Mouse (Mus musculus) left cerebral cortex, adult 6 months (tissue): Measurements from ENCODE around the gene Usp5. TPM values are rescaled to one million over a fixed set of nuclear protein-coding genes. Genes with fewer than 3 reads are reported as not detected.

Experiments
- long read RNA-seq, 2 experiments: library from polyadenylated mRNA; unstranded; transcript quantifications; one replicate each; pipeline ENCODE4 v2.0.0; 2019 to 2020
- polyA plus RNA-seq: library from polyadenylated mRNA; unstranded; fragments of <200 nt; fragmentation: Nextera tagmentation; gene quantifications from 2 replicates; pipeline ENCODE4 v1.2.3, GENCODE M21; 2021

The Usp5 gene
- polyA plus RNA-seq: 82.3 and 115 TPM in 2 replicates
- long read RNA-seq, experiment 1, transcript Usp5-202 (20 exons, 3,076 nt): minor isoform, 150 of 954 reads
- long read RNA-seq, experiment 1, transcript Usp5-201 (20 exons, 3,213 nt): major isoform, 617 of 954 reads
- long read RNA-seq, experiment 1, partial matches to known transcripts: 92 of 954 reads
- long read RNA-seq, experiment 1, other reads (novel, unspliced or antisense): 95 of 954 reads
- long read RNA-seq, experiment 2, transcript Usp5-202 (20 exons, 3,076 nt): minor isoform, 26 of 172 reads
- long read RNA-seq, experiment 2, transcript Usp5-201 (20 exons, 3,213 nt): major isoform, 58 of 172 reads
- long read RNA-seq, experiment 2, partial matches to known transcripts: 58 of 172 reads
- long read RNA-seq, experiment 2, other reads (novel, unspliced or antisense): 30 of 172 reads

GRCm38 (mm10) chr6:124828868-124829798 is at the start of gene Usp5, which contains the start of gene Cdca3:
TSS of gene Usp5 (minus strand) at chr6:124829484.
TSS of gene Cdca3 (plus strand) at chr6:124829547.

DNA sequence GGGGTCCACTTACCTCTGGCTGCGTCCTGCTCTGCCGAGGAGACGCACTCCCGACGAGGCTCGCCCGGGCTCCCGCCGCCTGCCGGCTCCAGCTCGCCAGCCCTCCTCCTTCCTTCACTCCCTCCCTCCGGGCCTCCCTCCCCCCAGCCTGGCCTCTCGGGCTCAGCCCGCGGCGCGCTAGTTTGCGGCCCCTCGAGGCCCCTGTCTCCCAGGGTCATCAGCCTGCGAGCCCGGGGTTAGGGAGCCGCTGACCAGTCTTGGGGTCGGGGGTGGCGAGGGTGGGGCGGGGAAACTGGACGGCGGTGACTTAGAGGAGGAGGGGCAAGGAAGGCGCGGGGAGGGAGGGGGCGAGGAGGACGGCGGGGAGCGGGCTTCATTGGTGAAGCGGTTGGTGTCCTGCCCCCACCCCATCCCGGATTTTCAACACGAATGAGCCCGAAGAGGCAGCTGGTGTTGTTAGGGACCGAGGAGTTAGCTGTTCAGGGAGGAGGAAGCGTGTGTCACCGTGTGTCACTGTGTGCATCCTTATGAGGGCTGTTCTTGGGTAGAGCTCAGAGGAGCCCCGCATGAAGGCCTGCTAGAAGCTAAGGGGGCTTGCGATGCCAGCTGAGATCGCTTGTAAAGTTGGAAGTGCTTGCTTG is 34.5 kb upstream of the Usp5 start, which contains the start of gene Gpr162:
Gene Gpr162, minus strand, starts transcription at position 326 of the 641 bp plus-strand sequence.

GRCm38 (mm10) chr6:124856916-124857839 is 27.9 kb upstream of the Usp5 start, which contains the start of gene P3h3:
TSS of gene P3h3 (minus strand) at chr6:124857752.

DNA sequence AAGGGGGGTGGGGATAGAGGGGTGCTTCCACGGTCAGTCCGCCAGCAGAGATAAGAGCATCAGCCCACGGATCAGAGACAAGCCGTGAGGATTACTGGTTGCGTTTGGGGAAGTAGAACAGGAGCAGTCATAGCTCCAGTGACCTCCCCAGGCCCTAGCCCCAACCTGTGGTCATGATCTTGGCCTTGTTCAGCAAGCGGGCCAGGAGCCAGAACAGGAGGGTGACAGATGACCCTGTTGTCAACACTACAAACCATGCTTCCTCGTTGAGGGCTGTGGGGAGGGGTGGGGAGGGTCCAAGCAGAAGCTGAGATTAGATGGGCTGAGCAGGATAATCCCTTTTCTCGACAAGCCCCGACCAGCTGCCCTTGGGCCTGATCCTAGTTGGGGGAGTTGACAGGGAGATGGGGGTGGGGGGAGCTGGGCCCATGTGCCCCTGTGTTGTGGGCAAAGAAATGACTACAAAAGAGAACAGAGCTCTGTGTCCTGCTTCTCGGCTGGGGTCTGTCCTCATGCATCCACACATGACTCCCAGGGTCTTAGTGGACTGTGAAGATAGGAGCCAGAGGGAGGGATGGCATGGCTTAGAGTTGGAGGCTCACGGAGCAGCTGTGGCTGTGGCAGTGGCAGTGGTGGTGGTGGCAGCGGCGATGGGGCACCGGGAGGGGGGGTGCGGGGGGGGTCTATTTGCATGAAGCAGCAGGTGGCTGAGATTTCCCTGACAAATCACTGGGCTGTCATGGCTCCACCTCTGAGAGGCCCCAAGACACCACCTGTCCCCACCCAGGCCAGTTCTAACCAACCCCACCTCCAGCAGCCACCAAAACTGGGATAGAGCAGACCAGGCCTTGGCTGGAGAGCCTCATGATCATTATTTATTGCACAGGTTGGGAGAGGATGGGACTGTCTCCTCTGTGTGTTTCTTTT is 11.2 kb upstream of the Usp5 start, which contains the start of gene Gnb3:
Gene Gnb3, minus strand, starts transcription at position 35 of the 927 bp plus-strand sequence.

DNA sequence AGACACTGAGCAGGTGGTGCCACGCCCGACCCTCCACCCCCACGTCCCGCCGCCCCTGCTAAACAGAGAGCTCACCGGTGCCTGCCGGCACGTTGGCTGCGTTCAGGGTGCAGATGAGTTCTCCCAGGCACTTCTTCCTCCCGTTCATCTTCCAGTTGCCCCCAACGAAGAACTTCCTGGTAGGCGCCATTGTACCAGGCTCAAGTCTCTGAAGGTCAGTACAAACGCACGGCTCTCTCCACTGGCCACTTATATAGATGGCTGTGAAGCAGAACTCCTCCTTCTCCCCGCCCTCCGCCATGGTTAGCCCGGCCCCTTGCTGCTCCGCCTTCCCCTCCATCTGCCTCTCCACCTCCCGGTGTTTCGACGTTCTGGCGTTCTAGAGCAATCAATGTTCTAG is 15.4 kb downstream of the Usp5 start, which contains the start of gene Tpi1:
Gene Tpi1, minus strand, starts transcription at position 364 of the 400 bp plus-strand sequence.

DNA sequence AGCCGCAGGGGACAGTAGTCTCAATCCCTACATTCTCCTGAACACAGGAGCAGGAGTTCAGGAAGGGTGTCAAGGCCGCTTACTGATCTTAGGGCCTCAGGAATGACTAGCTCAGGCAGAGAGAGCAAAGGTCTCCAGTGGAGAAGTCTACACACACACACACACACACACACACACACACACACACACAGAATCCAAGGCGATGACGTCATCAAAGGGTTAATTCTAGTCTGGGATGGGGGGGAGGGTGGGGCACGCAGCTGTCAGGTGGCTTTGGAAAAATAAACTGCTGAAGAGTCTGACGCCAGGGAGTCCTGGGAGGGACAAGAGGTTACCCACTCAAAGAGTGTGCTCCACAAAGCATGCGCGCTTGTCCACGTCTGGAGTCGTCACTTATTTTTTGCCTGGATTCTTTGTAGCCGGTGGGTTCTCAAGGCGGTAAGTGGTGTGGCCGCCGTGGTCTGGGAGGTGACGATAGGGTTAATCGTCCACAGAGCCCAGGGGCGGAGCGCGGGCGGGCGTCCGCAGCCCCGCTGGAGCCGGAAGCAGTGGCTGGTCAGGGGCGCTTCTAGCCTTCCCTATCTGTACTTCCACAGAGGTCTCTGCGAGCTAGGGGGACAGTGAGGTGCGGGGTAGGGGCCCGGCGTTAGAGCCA is 20.8 kb downstream of the Usp5 start, which contains the start of gene Spsb2:
Gene Spsb2, plus strand, starts transcription at position 304 of the 655 bp plus-strand sequence.

DNA sequence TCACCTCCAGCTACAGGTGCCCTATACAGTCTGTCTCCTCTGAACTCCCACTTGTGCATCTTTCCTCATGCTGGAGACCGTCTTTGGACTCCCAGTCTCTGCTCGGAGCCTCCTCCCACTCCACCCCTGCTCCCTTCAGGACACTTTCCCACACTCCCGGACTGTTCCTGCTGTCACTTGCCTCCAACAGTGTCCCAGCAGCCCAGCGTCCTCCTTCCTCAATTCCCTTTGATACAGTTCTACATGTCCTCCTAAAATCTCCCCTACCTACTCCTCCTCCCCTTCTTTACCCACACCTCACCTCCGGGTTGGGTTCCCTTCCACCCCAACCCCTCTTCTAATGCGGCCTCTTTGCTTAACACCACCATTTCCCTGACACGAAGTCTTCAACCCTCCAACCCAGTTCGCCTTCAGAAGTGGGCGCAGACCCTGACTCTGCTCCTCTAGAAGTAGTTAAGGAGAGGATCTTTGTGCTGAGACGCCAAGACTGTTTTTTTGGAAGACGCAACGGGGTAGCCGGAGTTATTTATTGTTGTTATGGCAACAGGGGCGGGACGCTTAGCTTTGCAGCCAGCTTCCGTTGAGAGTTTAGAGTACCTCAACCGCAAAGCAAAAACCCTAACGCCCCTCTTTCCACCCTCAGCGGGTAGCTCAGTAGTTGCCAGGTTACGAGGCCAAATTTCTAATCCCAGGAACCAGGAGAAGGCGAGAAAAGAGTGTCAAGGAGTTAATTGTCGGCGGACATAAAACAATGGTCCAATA is 49.9 kb downstream of the Usp5 start, which contains the start of gene Lrrc23:
Gene Lrrc23, minus strand, starts transcription at position 506 of the 762 bp plus-strand sequence.

GRCm38 (mm10) chr6:124769101-124769765 is 60.1 kb downstream of the Usp5 start, which contains the start of gene Eno2:
TSS of gene Eno2 (minus strand) at chr6:124769673.

Other genes starting within 250 kb of the Usp5 start
- not detected in 2 replicates for gene C1s2, start 193.4 kb downstream of the Usp5 start, polyA plus RNA-seq
- gene Lpcat3, start 166.5 kb downstream of the Usp5 start, polyA plus RNA-seq: 14.8 and 15.8 TPM in 2 replicates
- gene Emg1, start 117.3 kb downstream of the Usp5 start, polyA plus RNA-seq: 81.8 and 92.0 TPM in 2 replicates
- gene Phb2, start 117.1 kb downstream of the Usp5 start, polyA plus RNA-seq: 143 and 147 TPM in 2 replicates
- 3.5 and 5.4 TPM in 2 replicates for gene Ptpn6, start 90.8 kb downstream of the Usp5 start, polyA plus RNA-seq
- 1,134 and 1,230 TPM in 2 replicates for gene Grcc10, start 88.1 kb downstream of the Usp5 start, polyA plus RNA-seq
- gene Gm45234, start 73.5 kb downstream of the Usp5 start, polyA plus RNA-seq: not detected in 2 replicates
- gene Atn1, start 73.0 kb downstream of the Usp5 start, polyA plus RNA-seq: 12.8 and 30.3 TPM in 2 replicates
- gene Eno2, start 59.8 kb downstream of the Usp5 start, polyA plus RNA-seq: 524 and 939 TPM in 2 replicates
- 0.85 and 2.2 TPM in 2 replicates for gene Lrrc23, start 49.8 kb downstream of the Usp5 start, polyA plus RNA-seq
- gene Spsb2, start 20.8 kb downstream of the Usp5 start, polyA plus RNA-seq: 3.9 and 5.0 TPM in 2 replicates
- gene Tpi1, start 15.2 kb downstream of the Usp5 start, polyA plus RNA-seq: 1,295 and 1,347 TPM in 2 replicates
- 0.65 and 0.78 TPM in 2 replicates for gene Cdca3, start 63 bp upstream of the Usp5 start, polyA plus RNA-seq
- not detected in 2 replicates for gene Gnb3, start 10.8 kb upstream of the Usp5 start, polyA plus RNA-seq
- 0.99 and 5.6 TPM in 2 replicates for gene P3h3, start 28.3 kb upstream of the Usp5 start, polyA plus RNA-seq
- 0.87 and 14.7 TPM in 2 replicates for gene Gpr162, start 34.5 kb upstream of the Usp5 start, polyA plus RNA-seq
- gene Cd4, start 58.7 kb upstream of the Usp5 start, polyA plus RNA-seq: 5.7 and 6.2 TPM in 2 replicates
- 7.3 and 8.8 TPM in 2 replicates for gene Lag3, start 82.2 kb upstream of the Usp5 start, polyA plus RNA-seq
- 367 and 833 TPM in 2 replicates for gene Ptms, start 90.6 kb upstream of the Usp5 start, polyA plus RNA-seq
- 569 and 770 TPM in 2 replicates for gene Mlf2, start 101.9 kb upstream of the Usp5 start, polyA plus RNA-seq
- 254 TPM in 2 replicates for gene Cops7a, start 136.1 kb upstream of the Usp5 start, polyA plus RNA-seq
- 42.6 and 156 TPM in 2 replicates for gene Pianp, start 167.2 kb upstream of the Usp5 start, polyA plus RNA-seq
- gene Zfp384, start 179.7 kb upstream of the Usp5 start, polyA plus RNA-seq: 4.7 and 11.8 TPM in 2 replicates
- gene Ing4, start 210.3 kb upstream of the Usp5 start, polyA plus RNA-seq: 61.4 and 67.8 TPM in 2 replicates
- 1.3 and 2.3 TPM in 2 replicates for gene Acrbp, start 220.2 kb upstream of the Usp5 start, polyA plus RNA-seq
- 0.87 and 1.2 TPM in 2 replicates for gene Lpar5, start 238.4 kb upstream of the Usp5 start, polyA plus RNA-seq